Mouse (Mus musculus): Measurements from ENCODE around the gene BC049715.

DNA sequence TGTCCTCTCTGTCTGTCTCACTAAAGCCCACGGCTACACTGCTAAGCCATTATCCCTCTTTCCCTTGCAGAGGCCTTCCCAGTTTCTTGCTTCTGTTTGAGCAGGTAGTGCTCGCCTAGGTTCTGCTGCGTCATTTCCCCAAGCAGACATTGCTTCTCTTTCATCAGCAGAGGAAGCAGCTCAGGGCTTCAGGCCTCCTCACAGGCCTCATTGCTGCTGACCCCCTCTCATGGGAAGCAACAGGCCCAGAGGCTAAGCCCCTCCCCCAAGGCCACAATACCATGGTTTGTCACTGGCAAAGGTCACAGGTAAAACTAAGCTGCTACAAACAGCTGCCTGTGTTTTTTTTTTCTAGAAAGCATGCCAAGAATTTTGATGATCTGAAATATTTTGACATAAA lies 25.3 kb downstream of the BC049715 start:
- no peak for TF ChIP-seq CTCF (IDR thresholded peaks at IDR 0.05)
- no peak for TF ChIP-seq EP300 (IDR thresholded peaks at IDR 0.05)

Measured in lung, postnatal 0 days (tissue).